Mouse (Mus musculus): ENCODE measurements around the gene Tmem8b. TPM values are rescaled to one million over a fixed set of nuclear protein-coding genes. Genes with fewer than 3 reads are reported as not detected.

Tmem8b gene
- polyA plus RNA-seq, 1 experiment from 2014 or later, result 12.8 TPM

GRCm38 (mm10) chr4:43700707-43701106 is 31.9 kb downstream of the Tmem8b start, which contains the start of gene Olfr70:
Olfr70 (minus strand) TSS chr4:43700807.
- no peak within 1 kb of the TSS for H3K4me2 ChIP-seq
- no peak within 1 kb of the TSS for H3K9ac ChIP-seq
- H3K36me3 ChIP-seq (replicated peaks), result no peaks in the 10 kb centered on the region
- no peak for ATAC-seq (ENCODE audit: low FRiP score)
- H3K4me1 ChIP-seq, result no peaks in the 10 kb centered on the region
- H3K27ac ChIP-seq, result no peak within 1 kb of the TSS
- 87% methylated on average over 6 of the region's 6 CpGs for WGBS
- H3K4me3 ChIP-seq (replicated peaks), result no peak within 1 kb of the TSS
- H3K9me3 ChIP-seq, result no peaks in the 10 kb centered on the region
- H3K27me3 ChIP-seq, result no peaks in the 10 kb centered on the region

DNA sequence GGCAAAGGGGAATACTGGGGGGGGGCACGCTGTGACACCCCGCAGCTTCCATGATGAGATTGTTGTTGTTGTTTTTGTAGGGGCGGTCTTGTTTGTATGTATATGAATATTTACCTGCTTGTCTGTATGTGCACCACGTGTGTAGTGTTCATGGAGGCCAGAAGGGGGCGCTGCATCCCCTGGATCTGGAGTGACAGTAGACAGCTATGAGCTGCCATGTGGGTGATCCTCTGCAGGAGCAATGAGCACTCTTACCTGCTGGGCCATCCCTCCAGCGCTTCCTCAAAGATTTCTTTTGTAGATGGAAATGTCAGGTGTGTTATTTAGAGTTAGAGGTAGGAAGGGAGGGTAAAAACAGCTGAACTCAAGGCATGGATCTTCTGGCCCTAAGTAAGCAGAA is 34.7 kb downstream of the Tmem8b start:
- H3K9ac ChIP-seq, result no peak overlapping the region
- no peak for ATAC-seq (ENCODE audit: low FRiP score)

GRCm38 (mm10) chr4:43703851-43704250 is 35.1 kb downstream of the Tmem8b start:
- Histone ChIP-seq H3K27me3 (no peaks in the 10 kb centered on the region), H3K9me3 (no peaks in the 10 kb centered on the region), H3K36me3 (replicated peaks) (no peaks in the 10 kb centered on the region), H3K4me3 (replicated peaks) (no peak overlapping the region), H3K27ac (no peak overlapping the region), H3K4me2 (no peak overlapping the region), H3K4me1 (peaks cover 3% of the 10 kb centered on the region; the same call in 1 of the 2 replicates), H3K9ac (no peak overlapping the region)
- ATAC-seq (ENCODE audit: low FRiP score), result no peak
- WGBS, result 87% methylated on average over 8 of the region's 8 CpGs

More for the DNA sequence above, 34.7 kb downstream of the Tmem8b start:
- Histone ChIP-seq H3K4me2 (no peak overlapping the region), H3K36me3 (replicated peaks) (no peaks in the 10 kb centered on the region), H3K4me1 (peaks cover 3% of the 10 kb centered on the region; the same call in 1 of the 2 replicates), H3K27ac (no peak overlapping the region), H3K9me3 (no peaks in the 10 kb centered on the region), H3K4me3 (replicated peaks) (no peak overlapping the region), H3K27me3 (no peaks in the 10 kb centered on the region)
- 73% methylated on average over 6 of the region's 6 CpGs for WGBS

DNA sequence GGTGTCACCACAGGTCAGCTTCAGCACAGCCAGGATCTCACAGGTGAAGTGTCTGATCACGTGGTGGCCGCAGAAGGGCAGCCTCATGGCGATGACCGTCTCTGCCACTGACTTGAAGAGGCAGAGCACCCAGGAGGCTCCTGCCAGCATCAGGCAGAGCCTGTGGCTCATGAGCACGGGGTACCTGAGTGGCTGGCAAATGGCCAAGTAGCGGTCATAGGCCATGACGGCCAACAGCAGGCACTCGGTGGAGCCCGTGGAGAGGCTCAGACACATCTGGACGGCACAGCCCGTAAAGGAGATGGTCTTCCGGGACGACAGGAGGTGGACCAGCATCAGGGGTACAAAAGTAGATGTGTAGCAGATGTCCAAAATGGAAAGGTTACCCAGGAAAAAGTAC is 37.2 kb downstream of the Tmem8b start:
- no peak for ATAC-seq (ENCODE audit: low FRiP score)

DNA sequence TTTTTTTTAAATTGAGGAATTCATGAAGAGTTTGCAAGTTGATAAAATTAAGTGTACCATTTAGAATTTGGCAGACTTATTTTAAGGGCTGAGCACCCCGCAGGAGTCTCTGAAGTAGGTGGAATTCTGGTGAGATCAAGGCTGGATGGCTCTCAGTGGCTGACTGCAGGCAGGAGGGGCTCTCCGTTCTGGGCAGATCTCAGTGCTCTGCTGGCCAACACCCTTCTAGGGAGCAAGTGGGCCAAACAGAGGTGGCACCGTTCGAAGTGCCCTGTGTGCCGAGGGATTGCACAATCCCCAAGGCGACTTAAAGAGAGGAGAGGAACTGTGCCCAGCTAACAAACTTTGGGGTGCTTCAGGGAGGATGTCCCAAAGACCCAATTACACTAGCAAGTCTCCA is 41.1 kb downstream of the Tmem8b start, which contains the start of gene Olfr71:
Olfr71 (minus strand) TSS at position 387 of the 400 bp plus-strand sequence.
- no peak within 1 kb of the TSS for H3K27ac ChIP-seq
- H3K9ac ChIP-seq, result no peak within 1 kb of the TSS
- H3K36me3 ChIP-seq (replicated peaks), result no peaks in the 10 kb centered on the region
- no peak for ATAC-seq (ENCODE audit: low FRiP score)
- 86% methylated on average over 6 of the region's 6 CpGs for WGBS
- H3K4me2 ChIP-seq, result no peak within 1 kb of the TSS
- H3K4me3 ChIP-seq (replicated peaks), result no peak within 1 kb of the TSS
- H3K4me1 ChIP-seq, result peaks cover 3% of the 10 kb centered on the region; the same call in 1 of the 2 replicates
- H3K9me3 ChIP-seq, result no peaks in the 10 kb centered on the region
- no peaks in the 10 kb centered on the region for H3K27me3 ChIP-seq

More for the DNA sequence above, 37.2 kb downstream of the Tmem8b start:
- peaks cover 3% of the 10 kb centered on the region; the same call in 1 of the 2 replicates for H3K4me1 ChIP-seq
- no peak overlapping the region for H3K27ac ChIP-seq
- H3K27me3 ChIP-seq, result no peaks in the 10 kb centered on the region
- H3K9me3 ChIP-seq, result no peaks in the 10 kb centered on the region
- H3K4me2 ChIP-seq, result no peak overlapping the region
- no peaks in the 10 kb centered on the region for H3K36me3 ChIP-seq (replicated peaks)
- H3K9ac ChIP-seq, result no peak overlapping the region
- 89% methylated on average over 13 of the region's 13 CpGs for WGBS
- H3K4me3 ChIP-seq (replicated peaks), result no peak overlapping the region

- Histone ChIP-seq H3K4me3 (replicated peaks) (no peak overlapping the region), H3K36me3 (replicated peaks) (no peaks in the 10 kb centered on the region), H3K27ac (no peak overlapping the region), H3K4me2 (no peak overlapping the region), H3K4me1 (peaks cover 3% of the 10 kb centered on the region; the same call in 1 of the 2 replicates), H3K27me3 (no peaks in the 10 kb centered on the region), H3K9me3 (no peaks in the 10 kb centered on the region), H3K9ac (no peak overlapping the region)
- no peak for ATAC-seq (ENCODE audit: low FRiP score)
- 0% methylated on average over 2 of the region's 2 CpGs for WGBS
Observed at GRCm38 (mm10) chr4:43711821-43712220, 43.0 kb downstream of the Tmem8b start.

DNA sequence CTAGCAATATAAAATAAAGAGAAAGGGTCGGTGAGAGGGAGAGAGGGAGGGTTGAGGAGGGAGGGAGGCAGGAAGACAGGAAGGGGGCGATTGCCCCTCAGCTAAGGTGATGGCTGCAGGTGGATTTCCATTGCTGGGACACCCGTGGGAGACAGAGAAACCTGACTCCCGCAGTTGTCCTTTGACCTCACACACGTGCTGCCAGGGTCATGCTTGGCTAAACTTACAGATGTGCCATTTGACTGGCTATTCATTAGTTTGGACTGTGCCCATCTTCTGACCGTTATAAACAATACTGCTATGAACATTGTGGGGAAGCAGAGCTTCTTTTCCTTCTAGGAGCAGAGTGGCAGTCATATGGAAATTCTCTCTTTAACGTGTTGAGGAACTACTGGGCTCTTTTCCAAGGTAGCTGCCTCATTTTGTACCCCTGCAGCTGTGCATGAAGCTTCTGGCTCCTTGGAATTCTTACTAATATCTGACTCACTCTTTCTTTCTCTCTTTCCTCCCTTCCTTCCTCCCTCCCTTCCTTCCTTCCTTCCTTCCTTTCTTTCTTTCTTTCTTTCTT is 45.0 kb downstream of the Tmem8b start:
- no peak overlapping the region for H3K4me3 ChIP-seq (replicated peaks)

GRCm38 (mm10) chr4:43720491-43721228 is 51.9 kb downstream of the Tmem8b start:
- H3K27ac ChIP-seq, result 0 out of 2 replicates have a peak overlapping the region, but pooled peaks have one; percentile 43

More for the DNA sequence above, 45.0 kb downstream of the Tmem8b start:
- no peak overlapping the region for H3K27ac ChIP-seq
- no peak overlapping the region for H3K4me2 ChIP-seq
- ATAC-seq (ENCODE audit: low FRiP score), result no peak
- no peaks in the 10 kb centered on the region for H3K27me3 ChIP-seq
- H3K9ac ChIP-seq, result no peak overlapping the region
- H3K9me3 ChIP-seq, result no peaks in the 10 kb centered on the region
- 47% methylated on average over 7 of the region's 7 CpGs for WGBS
- H3K36me3 ChIP-seq (replicated peaks), result no peaks in the 10 kb centered on the region
- no peaks in the 10 kb centered on the region for H3K4me1 ChIP-seq

DNA sequence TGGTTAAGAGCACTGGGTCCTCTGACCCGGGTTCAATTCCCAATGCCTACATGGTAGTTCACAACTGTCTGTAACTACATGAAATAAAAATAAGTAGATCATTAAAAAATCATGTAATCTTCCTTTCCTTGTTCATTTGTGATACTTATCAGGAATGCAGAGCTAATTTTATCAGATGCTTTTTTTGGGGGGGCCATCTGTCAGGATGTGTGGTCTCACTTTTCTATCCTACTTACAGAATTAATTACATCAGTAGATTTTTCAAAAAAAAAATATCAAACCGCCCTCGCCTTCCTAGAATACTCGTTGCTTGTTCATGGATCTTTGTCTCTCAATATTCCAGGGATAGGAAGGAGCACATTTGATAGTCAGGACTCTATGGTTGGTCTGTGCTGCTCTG is 53.4 kb downstream of the Tmem8b start:
- Histone ChIP-seq H3K4me2 (no peak overlapping the region), H3K9ac (no peak overlapping the region), H3K4me3 (replicated peaks) (no peak overlapping the region), H3K27me3 (no peaks in the 10 kb centered on the region), H3K27ac (no peak overlapping the region), H3K4me1 (peaks cover 4% of the 10 kb centered on the region; the same call in 1 of the 2 replicates), H3K9me3 (no peaks in the 10 kb centered on the region), H3K36me3 (replicated peaks) (no peaks in the 10 kb centered on the region)
- ATAC-seq (ENCODE audit: low FRiP score), result no peak
- 84% methylated on average over 4 of the region's 4 CpGs for WGBS

More at GRCm38 (mm10) chr4:43720491-43721228, 51.9 kb downstream of the Tmem8b start:
- peaks cover 4% of the 10 kb centered on the region; the same call in 1 of the 2 replicates for H3K4me1 ChIP-seq
- H3K36me3 ChIP-seq (replicated peaks), result no peaks in the 10 kb centered on the region
- H3K4me3 ChIP-seq (replicated peaks), result no peak overlapping the region
- H3K4me2 ChIP-seq, result no peak overlapping the region
- no peaks in the 10 kb centered on the region for H3K9me3 ChIP-seq
- H3K27me3 ChIP-seq, result no peaks in the 10 kb centered on the region
- 0 out of 2 replicates have a peak, but pooled peaks have one; percentile 4 for ATAC-seq (ENCODE audit: low FRiP score)
- WGBS, result 70% methylated on average over 13 of the region's 16 CpGs
- H3K9ac ChIP-seq, result no peak overlapping the region

DNA sequence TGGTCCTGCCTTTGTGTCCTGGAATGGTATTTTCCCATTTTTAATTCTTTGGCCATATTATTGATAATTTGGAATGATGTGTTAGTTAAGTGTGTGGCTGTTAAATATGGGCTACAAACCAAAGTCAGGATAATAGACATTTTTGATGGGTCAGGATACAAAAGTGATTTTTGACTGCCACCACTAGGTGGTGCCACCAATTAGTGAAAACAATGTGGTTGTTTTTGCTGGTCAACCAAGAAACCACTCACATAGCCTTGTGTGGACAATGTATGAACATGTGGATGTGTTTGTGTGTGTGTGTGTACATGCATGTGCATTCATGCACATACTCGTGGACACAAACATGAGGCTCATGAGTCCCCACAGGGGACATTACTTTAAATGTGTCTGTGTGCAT is 56.0 kb downstream of the Tmem8b start:
- no peaks in the 10 kb centered on the region for H3K9me3 ChIP-seq
- no peak overlapping the region for H3K4me3 ChIP-seq (replicated peaks)
- WGBS, result 41% methylated on average over 1 of the region's 1 CpGs
- no peaks in the 10 kb centered on the region for H3K27me3 ChIP-seq
- peaks cover 4% of the 10 kb centered on the region; the same call in 1 of the 2 replicates for H3K4me1 ChIP-seq
- ATAC-seq (ENCODE audit: low FRiP score), result no peak
- no peak overlapping the region for H3K4me2 ChIP-seq
- no peak overlapping the region for H3K27ac ChIP-seq
- no peak overlapping the region for H3K9ac ChIP-seq
- no peaks in the 10 kb centered on the region for H3K36me3 ChIP-seq (replicated peaks)

DNA sequence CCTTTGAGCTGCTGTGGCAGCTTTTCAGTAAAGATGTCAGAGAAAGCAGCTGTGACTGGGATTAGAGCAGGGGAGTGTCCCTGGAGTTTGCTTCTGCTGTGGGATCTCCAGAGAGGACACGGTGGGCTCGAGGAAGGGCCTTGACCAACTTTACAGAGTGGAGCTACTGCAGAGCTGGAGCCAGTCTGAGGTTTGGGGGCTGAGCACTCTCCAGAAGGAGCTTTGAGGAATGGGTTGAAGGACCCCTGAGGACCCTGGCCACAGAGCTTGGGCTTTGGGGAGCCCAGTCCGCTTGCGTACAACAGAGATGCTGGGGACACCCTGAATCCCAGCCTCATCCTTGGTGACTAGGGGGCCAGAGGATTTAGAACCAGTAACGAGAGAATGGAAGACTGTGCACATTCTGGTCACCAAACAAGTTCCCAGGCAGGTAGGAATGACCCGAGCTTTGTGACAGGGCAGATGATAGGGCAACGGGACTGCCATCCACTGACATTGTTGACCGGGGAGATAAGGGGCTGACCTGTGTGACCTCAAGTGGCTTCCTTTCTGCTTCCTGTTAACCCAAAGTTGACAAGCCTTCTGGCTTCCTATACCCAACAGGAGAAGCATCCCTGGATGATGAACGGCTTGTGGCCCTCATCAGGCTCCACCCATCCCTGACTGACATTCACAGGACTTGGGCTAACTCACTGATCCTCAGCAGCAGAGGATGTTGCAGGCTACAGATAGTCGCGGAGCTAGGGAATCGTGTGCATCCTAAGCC is 57.6 kb downstream of the Tmem8b start:
- Histone ChIP-seq H3K27ac (no peak overlapping the region), H3K4me2 (no peak overlapping the region), H3K36me3 (replicated peaks) (no peaks in the 10 kb centered on the region), H3K4me3 (replicated peaks) (no peak overlapping the region), H3K9ac (no peak overlapping the region), H3K27me3 (0 out of 2 replicates have a peak, but pooled peaks cover 3% of the 10 kb centered on the region), H3K4me1 (0 out of 2 replicates have a peak, but pooled peaks cover 3% of the 10 kb centered on the region), H3K9me3 (no peaks in the 10 kb centered on the region)
- WGBS, result 72% methylated on average over 12 of the region's 12 CpGs
- no peak for ATAC-seq (ENCODE audit: low FRiP score)

DNA sequence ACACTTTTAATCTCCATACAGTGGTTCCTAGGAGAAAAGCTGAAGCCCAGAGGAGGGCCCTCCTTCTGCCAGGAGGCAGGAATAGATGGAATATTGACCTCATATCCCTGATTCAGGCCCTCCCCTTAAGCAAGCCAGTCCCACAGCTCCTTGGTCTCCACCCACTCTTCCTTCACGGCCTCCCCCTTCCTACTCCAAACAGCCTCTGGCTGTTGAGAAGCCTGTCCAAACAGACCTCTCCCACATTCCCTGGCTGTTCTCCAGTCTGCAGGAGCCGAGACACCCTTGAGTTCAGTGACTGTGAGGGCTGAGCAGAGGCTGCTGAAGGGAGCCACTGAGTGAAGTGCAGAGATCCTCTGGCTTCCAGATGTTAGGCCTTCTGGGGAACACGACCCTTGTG is 58.2 kb downstream of the Tmem8b start, which contains the start of gene Hrct1:
Hrct1 (plus strand) TSS at position 194 of the 400 bp plus-strand sequence.
- no peak for ATAC-seq (ENCODE audit: low FRiP score)
- H3K9ac ChIP-seq, result no peak within 1 kb of the TSS

More for the DNA sequence above, 58.2 kb downstream of the Tmem8b start, which contains the start of gene Hrct1:
- H3K9me3 ChIP-seq, result no peaks in the 10 kb centered on the region
- 61% methylated on average over 3 of the region's 3 CpGs for WGBS
- 0 out of 2 replicates have a peak, but pooled peaks cover 3% of the 10 kb centered on the region for H3K27me3 ChIP-seq
- H3K4me1 ChIP-seq, result 0 out of 2 replicates have a peak, but pooled peaks cover 3% of the 10 kb centered on the region
- H3K4me3 ChIP-seq (replicated peaks), result no peak within 1 kb of the TSS
- no peak within 1 kb of the TSS for H3K4me2 ChIP-seq
- H3K27ac ChIP-seq, result no peak within 1 kb of the TSS
- no peaks in the 10 kb centered on the region for H3K36me3 ChIP-seq (replicated peaks)

Measured in forebrain, embryonic 12.5 days (tissue).